Mouse (Mus musculus): Measurements from ENCODE around the gene Rtn4. TPM values are rescaled to one million over a fixed set of nuclear protein-coding genes. Genes with fewer than 3 reads are reported as not detected.

Rtn4 gene
- polyA plus RNA-seq, 1 experiment: 39.2 TPM

GRCm38 (mm10) chr11:29790796-29791195, 98.0 kb downstream of the Rtn4 start:
- WGBS: 94% methylated on average over 2 of the region's 2 CpGs

More at GRCm38 (mm10) chr11:29790796-29791195, 98.0 kb downstream of the Rtn4 start:
- no peak for DNase-seq (ENCODE audit: low read depth, low spot score)

Other genes with a start within 250 kb of the Rtn4 start
- 3.3 and 3.7 TPM in 2 replicates for gene Prorsd1, start 177.9 kb upstream of the Rtn4 start, polyA plus RNA-seq (2012; rRNA removed)
- 5.9 and 8.2 TPM in 2 replicates for gene Mtif2, start 166.5 kb upstream of the Rtn4 start, polyA plus RNA-seq (2012; rRNA removed)
- gene Clhc1, start 145.0 kb upstream of the Rtn4 start, polyA plus RNA-seq (2012; rRNA removed): not detected in 2 replicates
- gene Rps27a, start 144.8 kb upstream of the Rtn4 start, polyA plus RNA-seq (2012; rRNA removed): 157 and 160 TPM in 2 replicates
- 0.04 and 0.25 TPM in 2 replicates for gene 4931440F15Rik, start 132.7 kb downstream of the Rtn4 start, polyA plus RNA-seq (2012; rRNA removed)

Measured in large intestine, adult 2 months (tissue).